Mouse (Mus musculus) A20 (cell line): ENCODE data around the gene Mcf2l.

Source experiments
- DNase-seq: peaks from one replicate; pipeline ENCODE4 v3.0.0-alpha.2; 2011; ENCODE audit warnings: low read depth, low spot score

Mcf2l gene

DNA sequence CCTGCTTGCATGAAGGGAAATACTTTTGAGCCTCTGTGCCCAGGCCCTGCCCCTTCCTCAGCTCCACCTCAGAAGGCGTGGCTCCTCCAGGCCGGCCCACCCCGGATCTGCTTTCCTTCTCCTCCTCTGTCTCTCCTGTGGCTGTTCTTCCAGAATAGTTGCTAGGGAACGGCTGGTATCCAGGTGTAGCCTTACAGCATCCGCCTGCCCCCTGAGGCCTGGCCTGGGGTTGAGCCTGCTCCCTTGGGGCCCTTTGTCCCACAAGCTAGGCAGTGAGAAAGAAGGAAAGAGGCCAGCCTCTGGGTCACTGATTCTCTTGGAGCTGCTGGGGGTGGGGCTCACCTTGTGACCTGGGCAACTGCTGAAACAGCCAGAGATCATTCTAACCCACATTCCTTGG lies 38.4 kb downstream of the Mcf2l start:
- no peak for DNase-seq

DNA sequence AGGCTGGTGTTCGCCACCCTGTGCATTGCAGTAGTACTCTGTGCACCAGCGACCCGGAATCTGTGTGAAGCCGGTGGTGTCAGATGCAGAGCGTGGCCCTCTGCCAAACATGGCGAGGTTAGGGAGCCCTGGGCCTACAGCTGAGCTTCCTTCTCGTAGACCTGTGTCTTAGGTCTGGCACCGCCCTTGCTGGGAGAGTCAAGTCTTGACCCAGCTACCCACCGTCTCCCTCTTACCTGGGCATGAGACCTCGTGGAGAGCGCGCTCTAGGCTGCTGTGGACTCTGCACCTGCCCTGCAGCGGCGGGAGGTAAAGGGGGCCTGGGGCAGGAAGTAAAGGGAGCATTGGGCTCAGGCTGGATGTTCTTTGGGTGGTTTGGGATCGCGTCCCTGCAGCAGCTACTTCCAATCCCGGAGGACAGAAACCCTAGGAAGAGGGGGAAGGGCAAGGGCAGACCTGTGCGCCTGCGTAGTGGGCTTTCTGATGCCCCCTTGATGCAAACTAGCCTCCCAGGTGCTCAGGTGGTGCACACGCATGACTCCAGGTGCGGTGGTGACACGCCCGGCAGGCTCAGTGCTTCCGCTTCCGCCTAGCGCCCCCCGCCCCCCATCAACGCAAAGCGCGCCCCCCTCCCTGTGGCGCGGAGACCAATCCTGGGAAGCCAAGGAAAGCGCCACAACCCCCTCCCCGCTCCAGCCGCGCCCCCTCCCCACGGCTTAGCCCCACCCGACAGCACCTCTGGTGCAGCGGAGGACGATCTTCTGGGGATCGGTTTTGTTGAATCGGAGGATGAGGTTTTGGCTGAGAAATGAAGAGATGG lies 41.8 kb downstream of the Mcf2l start:
- DNase-seq, result no peak

DNA sequence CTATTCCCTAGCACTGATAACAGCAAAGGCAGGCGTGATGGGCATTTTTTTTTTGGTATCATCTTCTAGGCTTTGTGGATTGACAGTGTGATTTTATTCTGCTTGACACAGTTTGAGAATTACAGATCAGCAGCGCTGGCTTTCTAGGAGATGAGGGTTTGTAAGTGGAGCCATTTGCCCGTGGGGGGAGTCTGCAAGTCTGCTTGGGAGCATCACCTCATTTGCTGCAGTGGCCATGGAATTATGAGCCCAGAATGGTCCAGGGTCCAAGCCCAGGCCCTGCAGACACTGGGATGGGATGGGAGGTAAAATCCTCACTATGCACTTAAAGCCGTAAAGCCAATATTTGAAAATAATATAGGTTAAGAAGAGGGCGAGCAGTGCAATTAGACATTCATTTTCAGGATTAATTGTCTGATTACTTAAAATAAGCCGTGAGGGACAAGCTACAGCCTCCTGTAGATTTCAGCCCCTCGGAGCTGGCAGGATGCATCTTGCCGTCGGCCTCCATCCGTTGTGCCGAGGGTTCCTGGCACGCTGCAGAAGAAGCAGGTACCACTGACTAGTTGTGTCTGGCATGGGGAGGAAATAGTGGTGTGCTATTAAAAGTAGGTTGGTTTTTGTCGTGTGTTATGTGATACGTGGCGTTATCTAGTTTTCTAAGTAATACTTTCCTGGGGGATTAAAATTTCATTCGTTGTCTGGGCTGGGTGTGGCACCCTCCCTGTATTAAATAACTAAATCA lies 42.7 kb downstream of the Mcf2l start:
- DNase-seq, result no peak

DNA sequence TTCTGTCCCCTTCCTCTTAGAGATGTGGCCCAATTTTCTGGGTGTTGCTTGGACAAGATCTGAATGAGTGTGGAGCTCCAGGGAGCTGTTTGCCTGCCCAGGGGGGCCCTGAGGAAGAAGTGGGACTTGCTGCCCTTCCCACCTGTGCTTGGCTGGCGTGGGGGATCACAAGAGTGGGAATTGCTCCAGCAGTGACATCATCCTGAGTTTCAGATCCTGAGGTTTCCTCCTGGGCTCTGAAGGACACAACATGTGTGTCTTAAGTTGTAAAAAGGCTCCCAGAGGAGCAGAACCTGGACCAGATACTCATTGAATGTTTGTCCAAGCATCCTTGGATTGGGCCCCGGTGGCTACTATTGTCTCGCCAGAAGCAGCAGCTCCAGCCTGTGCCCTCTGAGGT lies 43.4 kb downstream of the Mcf2l start:
- DNase-seq, result no peak

DNA sequence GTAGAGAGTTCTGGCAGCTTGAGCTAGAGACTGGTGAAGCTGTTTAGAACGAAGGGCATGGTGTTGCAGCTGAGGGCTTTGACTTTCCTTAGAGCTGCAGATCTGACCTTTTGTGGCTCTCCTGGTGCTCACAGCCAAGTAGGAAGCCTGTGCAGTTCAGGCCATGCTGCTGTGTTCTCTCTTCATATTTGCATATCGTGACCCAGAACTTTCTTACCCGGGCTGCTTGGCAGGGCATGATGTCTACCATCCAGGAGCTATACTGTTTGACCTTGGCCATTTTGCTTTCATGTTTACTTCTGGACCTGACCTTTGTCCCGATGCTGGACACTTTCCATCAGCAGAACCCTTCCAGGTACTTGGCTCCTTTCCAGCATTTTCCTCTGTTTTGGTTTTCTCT lies 44.2 kb downstream of the Mcf2l start:
- DNase-seq, result no peak

DNA sequence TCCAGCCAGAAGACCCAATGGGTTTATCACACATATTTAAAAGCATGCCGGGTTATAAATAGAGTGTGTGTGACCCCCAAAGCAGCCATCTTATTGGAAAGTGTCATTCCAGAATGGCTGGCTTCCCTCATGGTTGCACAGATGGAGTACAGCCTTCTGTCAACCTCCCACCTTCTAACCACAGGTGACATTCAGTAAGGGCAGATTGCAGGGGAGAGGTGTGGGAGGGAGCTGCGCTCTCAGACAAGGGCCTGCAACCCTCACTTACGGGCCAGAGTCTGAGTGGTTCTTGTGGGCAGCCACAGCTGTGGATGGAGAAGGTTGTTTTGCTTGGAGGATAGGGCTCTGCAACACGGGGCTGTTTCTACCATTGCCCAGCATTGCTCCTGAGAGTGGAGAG lies 47.0 kb downstream of the Mcf2l start:
- DNase-seq, result no peak

DNA sequence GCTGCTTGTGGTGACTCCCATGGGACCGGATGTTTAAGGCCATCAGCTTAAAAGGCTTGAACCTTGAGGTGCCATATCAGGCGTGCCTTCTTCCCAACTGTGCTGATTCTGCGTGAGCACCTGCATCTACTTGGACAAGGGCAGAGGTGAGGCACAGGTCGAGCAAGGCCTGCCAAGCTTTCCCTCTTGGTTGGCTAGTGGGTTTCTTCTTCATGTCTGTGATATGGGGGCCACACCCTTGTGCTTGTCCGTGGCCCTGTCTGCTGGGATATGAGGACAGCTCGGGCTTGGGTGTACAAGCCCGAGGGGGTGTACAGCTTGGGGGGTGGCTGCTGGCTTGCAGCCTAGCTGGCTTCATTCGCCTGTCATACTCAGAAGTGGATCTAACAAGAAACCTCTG lies 51.4 kb downstream of the Mcf2l start:
- DNase-seq, result no peak

DNA sequence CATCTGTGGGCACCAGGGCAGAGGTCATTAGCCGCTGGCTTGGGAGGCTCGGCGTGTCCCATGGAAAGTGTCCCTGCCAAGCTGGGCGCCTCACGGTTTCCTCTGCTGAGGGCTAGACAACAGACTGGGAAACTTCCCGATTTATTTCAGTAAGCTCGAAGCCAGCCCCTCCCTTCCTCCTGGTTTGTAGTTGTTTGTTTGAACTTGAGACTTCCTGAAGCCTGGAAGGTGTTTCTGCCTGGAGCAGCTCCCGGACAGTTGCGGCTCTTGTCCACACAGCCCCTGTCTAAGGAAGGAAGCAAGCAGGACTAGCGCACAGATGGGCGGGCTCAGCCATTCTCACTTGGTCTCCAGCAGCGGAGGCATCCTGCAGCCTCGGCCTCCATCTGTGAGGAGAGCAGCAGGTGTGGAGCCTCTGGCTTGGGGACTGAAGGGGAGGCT lies 52.4 kb downstream of the Mcf2l start:
- DNase-seq, result no peak

DNA sequence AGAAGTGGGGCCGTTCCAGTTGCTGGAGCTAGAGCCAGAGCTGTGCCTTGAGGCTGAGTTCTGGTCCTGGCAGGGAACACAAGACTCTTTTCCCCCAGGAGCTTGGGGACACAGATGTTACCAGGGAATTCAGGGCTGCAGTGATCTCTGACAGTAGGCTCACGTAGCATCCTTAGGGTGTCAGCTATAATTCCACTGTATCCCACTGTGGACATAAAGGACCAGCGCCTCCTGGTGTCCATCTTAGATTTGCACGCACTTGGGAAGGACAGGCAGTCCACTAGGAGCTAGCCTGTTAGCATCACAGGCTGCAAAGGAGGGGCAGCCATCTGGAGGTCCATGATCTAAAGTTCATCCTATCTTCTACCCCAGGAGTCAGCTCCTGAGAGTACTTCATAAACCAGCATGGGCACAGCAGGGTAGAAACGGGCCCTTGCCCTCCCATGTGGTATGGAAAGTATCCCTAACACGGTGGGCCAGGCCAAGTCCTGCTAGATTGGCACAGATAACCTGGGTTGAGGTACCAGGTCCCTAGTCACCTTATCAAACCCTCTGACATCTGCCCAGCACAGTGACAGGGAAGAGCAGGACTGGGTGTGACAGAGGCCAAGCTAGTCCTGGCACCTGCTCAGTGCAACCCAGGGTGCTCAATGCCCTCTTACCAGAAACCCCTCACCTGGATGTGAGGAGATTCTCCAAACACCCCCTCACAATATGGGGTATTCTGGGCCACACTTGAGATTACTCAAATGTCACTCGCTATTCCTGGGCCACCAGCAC lies 53.8 kb downstream of the Mcf2l start:
- peak; percentile 27 for DNase-seq

DNA sequence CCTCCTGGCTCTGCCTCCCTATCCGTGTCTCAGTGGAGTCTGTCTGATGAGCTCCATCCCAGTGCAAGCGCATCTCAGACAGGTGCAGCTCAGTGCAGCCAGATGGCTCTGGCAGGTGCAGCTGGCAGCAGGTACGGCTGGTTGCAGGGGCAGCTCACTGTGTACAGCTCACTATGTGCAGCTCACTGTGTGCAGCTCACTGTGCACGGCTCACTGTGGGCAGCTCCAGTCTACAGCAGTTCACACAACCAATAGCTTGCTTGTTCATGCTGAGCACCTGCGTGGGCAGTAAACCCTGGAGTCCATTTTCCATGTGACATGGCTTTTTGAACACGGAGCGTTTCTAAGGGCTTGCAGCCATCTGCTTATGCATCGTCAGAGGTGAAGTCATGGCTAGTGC lies 54.4 kb downstream of the Mcf2l start:
- DNase-seq, result no peak

DNA sequence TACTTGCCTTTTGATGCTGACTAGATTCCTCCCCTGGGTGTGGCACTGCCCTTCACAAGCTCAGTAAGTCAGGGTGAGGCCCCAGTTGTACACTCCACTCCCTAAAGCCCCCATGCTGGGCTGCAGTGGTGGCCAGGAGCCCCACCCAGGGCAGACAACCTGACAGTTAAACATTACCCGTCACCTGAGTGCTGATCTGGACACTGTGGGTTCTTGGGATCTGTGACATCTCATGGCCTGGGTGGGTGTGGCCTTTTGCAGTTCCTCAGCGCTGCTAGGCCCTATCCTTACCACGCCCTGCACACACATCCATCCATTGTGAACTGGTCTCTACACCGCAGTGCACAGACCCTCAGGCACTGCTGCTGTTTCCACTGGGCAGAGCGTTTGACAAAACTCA lies 55.3 kb downstream of the Mcf2l start:
- DNase-seq, result no peak

DNA sequence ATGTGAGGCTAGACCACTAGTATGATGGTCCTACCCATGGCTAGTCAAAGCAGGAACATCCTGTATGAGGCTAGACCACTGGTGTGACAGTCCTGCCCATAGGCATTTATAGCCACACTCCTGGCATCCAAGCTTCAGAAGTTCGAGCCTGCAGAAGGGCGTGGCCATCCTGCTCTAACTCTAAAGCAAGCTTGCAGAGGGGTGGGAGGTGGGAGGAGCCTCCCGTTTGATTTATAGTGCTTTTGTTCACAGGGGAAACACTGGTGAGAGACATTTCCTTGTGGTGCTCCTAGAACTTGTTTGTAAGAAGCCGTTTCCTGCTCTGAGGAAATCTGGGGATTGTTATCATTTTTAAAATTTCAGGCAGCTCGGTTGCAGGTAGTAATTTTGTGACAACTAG lies 56.7 kb downstream of the Mcf2l start:
- no peak for DNase-seq

DNA sequence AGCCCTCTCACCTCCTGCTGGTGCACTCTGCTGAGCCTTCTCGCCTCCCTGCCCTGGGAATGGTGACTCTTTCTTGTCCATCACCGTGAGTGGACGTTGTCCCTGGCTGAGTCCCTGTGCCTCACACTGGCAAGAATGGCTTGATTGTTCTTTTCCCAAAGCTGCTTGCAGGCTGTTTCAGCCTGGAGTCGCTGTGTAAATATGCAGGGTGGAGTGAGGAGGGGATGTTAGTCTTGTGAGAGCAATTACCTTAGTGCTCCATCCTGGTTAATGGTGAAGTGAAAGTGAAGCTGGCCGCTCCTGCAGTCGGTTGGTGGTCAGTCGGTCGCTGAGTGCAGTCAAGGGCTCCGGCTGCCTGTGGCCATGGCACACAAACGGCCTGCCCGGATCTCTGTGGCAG lies 57.8 kb downstream of the Mcf2l start:
- no peak for DNase-seq

DNA sequence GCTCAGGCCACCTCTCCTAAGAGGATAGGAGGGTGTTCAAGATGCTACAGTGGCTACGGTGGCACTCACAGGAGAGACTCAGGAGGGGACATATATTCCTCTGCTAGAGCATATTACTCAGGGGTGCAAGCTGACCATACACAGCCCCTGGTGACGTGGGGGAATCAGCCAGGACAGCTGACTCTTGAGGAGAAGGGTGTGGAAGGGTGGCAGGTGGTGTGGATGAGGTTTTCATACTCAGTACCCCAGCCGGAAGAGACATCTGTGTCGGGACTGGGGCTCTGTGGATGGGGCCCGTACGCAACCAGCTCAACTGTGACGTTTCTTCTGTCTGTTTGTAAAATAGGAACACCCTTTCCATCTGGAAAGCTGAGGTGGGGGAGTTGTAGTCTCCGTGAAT lies 58.9 kb downstream of the Mcf2l start:
- no peak for DNase-seq

DNA sequence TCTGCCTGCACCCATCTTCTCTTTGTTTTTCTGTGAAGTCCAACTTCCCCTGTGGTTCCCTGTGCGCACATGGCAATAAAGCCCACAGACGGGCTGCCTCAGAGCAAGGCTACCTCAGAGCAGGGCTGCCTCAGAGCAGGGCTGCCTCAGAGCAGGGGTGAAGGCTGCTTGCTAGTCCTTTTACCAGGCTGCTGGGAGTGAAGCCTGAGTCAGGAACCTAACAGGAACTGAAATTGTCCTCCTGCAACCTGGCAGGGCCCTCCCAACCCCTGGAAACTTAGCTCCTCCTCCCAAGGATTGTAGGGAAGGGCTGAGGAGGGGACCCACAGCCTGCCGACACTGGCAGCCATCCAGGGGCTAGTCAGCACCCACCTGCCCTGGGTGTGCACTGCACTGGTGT lies 60.2 kb downstream of the Mcf2l start:
- peak; percentile 16 for DNase-seq

DNA sequence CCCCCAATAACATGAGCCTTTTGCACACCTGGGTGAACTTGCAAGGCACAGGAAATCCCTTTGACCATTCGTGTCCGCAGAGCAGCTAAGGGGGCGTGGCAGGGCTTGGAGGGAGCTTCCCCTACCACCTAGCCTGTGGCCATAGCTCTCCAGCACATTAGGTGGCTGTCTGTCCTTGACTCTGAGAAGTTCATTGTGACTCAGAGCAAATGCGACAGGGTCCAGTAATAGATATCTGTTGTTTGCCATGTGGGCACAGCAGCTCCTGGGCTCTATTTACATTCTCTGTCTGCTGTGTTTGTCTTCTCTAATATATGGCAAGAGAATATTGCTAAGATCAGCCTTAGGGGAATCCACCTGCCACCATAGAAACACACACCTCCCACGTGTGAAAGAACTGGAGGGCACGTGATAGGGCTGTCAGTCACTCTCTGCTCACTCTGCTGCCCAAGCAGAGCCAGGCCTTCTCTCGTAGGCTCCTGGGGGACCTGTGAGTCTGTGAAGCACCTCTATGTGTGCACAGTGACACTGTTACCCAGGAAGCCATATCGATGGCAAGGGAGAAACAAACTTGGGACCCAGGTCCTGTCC lies 60.9 kb downstream of the Mcf2l start:
- DNase-seq, result peak; percentile 80

DNA sequence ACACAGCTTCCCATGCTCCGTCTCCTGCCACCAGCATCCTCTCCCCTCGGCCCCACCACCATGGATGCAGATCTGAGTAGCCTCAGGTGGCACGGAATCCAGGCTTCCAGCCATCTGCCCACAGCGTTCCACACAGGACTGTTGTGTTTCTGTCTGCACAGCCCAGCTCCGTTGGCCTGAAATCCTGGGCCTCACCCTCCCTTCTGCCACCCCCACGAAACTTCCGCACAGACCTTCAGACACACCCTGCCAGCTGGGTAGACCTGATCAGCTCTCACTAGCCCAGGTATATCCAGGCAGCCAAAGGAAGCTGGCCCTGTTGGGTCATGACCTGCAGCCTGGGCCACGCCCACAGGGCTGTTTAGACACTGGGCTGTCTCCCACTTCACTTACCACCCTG lies 66.9 kb downstream of the Mcf2l start:
- DNase-seq, result no peak

DNA sequence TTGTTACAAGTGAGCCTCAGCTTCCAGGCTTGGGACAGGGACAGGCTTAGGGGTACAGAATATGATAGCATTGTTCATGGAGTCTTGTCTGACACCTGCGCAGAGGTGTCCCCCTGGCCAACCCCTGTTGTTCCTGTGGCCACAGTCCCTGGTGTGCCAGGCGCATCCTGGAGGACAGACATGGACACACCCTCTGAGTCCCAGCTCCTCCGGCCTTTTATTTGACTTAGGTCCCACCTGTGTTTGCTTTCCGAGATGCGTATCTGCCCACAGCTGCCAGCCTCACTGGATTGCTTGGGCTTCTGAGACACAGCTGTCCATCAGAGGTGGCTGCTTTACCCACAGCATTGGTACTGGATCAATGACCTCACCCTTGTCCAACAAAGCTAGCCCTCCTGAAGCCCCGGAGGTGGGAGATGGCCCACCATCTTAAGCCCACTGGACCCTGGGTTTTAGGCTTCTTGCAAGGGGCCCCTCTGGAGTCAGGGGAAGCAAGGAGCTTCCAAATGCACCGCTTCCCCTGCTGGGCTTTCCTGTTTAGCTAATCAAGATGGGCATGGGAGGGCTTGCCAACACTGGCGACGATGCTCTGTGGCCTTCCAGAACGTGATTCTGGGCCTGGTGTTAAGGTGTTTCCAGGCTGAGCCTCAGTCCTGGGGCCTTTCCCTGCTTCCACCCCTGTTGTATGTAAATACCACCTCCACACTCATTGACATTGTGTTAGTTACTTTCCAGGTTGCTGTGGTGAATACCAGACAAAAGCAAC lies 67.7 kb downstream of the Mcf2l start:
- no peak for DNase-seq

DNA sequence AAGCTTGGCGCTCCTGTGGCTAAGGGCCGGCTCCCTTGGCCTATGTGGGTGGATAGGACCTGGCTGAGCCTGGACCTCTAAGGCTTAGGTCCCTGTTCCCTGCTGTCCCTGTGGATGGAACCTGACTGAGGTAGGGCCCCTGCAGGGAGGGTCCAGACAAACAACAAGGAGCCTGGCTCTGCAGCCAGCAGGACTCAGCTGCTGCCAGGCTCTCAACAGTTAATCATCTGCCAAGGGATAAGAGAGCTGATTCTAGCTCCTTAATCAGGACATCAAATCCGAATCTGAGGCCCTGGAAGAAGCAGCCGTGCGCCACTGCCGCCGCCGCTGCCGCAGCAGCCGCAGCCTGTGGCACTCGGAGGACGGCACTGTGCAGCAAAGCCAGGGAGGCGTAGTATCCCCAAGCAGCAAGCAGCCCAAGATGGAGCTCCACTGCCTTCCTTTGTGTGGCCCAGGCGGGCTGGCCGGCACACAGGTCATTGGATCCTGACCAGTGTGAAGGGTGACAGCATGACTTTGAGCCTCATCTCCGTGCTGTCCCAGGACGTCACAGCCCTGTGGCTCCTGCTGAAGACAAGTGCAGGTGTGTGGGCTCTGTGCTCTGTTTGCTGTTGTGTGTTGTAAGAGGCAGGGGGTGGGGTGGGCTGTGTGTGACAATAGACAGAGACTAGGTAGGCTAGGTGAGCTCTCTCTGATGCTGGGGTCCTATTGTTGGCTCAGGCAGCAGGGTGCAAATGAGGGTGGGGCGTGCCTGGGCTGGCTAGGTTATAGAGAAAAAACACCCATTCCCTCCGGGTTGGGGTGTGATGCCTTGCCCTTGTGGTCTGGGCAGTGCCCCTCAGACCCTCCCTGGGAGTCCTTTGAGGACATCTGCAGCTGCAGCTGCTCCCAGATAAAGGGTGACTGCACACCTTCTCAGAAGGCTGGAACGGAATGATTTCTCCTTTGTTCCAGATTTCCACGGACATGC lies 74.3 kb downstream of the Mcf2l start:
- DNase-seq, result no peak

DNA sequence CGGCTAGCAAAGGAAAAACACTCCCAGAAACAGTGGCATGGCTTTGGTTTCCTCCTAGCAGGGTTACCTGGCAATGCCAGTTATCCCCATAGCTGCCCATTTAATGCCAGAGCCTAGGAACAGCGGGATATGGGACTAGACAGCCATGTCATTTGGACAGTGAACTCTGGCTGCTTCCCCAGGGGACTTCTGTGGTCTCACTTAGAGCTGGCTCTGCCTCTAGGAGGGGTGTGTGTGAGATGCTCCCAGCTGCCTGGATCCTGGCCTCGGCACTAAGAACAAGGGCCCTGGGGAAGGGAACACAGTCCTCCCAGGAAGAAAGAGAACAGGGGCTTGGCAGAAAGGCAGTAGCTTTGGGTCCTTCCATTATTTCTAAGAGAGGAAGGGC lies 75.0 kb downstream of the Mcf2l start:
- no peak for DNase-seq
